Mouse (Mus musculus) frontal cortex, postnatal 10 days (tissue): ENCODE measurements around the gene Aldh3b2.

Experiments used
- DNase-seq, 2 experiments: peaks; one replicate each; pipeline ENCODE4 v3.0.0; 2022; ENCODE audit warnings: low spot score in 2 of 2, mixed read lengths in 1 of 2

Aldh3b2 gene

DNA sequence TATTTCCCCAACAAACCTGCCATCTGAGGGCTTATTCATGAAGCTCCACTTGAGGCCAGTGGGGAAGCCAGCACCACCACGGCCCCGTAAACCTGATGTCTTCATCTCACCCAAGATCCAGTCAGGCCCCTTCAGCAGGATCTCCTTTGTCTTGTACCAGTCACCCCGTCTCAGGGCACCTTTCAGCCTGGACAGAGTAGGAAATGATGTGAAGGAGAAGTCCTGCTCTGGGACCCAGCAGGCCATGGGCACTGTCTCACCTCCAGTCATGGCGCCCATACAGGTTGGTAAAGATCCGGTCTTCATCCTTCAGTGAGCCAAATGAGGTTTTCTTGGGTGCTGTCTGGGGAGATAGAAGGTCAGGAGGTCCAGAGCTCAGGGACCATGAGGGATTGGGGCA is 39.0 kb downstream of the Aldh3b2 start:
- DNase-seq, result no peak

DNA sequence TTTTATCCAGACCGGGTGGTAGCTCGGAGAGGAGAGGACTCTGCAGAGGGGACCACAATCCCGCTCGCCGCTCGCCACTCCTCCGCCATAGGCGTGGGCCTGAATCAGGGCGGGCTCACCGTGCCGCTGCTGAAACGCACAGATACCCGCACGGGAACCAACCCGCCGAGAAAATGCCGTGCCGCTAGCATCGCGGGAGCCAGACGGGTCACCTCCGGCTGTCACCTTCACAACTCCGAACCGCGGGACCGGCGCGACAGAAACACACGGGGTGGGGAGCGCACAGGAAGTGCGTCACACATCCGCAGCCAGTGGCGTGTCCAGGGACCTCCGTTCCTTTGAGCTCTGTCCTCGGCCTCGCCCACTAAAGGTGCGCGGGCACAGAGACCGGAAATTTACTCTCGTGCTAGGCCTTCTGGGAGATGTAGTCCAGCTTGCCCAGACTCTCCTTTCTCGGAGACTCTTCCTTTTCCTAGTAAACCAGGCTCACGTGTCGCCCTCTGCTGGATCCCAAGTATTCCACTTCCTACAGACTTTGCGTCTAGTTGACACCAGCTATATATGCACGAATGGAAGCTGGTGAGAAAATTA is 40.4 kb downstream of the Aldh3b2 start, which contains the start of gene Ndufv1:
Gene Ndufv1, minus strand, starts transcription at position 375 of the 591 bp plus-strand sequence.
- peak; percentile 97 to 98 for DNase-seq

DNA sequence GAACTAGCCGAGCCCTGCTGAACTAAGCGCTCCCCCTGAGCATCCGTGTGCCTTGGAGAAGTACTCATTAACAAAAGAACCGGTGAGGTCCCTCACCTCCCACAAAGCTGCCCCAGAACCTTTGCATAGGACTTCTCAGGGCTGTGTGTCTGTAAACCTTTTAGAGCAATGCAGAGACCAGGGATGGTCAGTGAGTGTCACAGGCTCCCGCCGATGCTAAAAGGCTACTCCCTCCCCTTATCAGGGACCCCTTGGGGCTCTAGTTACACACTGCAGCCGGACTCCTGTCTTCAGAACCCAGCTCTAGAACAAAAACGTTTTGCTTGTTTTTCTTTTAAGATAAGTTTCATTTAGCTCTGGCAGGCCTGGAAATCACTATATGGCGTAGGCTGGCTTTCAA is 40.9 kb downstream of the Aldh3b2 start:
- DNase-seq, result no peak

DNA sequence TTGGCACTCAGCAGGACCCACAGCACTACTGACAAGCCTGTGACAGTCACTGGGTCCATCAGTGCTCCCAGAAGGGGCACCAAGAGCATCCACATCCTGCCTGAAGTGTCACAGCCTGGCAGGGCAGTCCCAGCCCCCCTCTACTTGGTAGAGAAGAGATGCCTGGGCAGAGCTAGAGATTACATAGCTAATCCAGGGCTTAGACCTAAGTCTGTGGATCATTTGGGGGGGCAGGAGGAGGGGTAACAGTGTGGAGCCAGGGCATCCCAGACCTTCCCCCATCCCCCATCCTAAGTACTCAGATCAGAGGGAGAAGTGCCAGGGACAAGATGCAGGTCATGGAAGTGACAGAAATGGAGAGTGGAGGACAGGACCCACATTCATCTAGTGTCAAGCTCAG is 42.7 kb downstream of the Aldh3b2 start:
- no peak for DNase-seq

DNA sequence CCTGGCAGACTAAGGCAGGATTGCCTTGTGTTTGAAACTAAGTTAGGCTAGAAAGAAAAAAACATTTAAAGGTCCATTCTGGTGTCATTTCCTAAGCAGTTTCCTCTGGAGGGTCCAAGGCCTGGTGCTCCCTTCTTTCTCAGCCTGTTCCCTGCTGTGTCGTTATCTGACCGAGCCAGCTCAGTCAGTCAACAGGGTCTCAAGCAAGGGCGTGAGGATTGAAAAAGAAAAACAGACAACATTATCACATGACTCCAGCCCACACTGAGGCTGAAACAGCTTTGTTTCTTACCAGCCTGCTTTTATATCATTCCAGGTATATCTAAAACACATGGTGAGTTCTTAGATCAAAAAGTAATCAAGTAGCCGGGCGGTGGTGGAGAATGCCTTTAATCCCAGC is 43.5 kb downstream of the Aldh3b2 start:
- DNase-seq, result no peak

DNA sequence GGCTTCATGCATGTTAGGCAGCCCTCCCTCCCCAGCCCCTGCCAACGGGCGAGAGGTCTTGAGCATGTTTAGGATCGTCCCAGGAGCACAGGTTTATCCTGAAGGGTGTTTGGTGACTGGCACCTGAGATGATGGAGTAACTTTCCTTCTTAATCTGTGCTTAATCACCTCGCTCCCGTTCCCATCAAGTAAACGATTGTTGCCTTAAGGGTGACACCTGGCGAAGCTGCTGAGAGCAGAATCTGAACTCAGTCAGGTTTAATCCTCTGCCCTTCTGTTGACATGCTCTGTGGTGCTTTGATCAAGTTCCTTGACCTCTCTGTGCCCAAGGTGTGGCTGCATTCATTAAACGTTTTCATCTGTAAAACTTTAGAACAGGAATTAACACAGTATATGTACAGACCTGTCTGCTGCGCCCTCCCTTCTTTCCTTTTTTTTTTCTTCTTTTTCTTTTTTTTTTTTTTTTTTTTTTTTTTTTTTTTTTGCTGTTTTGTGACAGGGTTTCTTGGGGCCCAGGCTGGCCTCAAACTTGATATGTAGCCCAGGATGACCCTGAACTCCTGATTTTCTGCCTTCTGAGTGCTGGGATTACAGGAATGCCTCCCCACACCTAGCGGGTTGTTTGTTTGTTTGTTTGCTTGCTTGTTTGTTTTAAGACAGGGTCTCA is 45.9 kb downstream of the Aldh3b2 start:
- no peak for DNase-seq

DNA sequence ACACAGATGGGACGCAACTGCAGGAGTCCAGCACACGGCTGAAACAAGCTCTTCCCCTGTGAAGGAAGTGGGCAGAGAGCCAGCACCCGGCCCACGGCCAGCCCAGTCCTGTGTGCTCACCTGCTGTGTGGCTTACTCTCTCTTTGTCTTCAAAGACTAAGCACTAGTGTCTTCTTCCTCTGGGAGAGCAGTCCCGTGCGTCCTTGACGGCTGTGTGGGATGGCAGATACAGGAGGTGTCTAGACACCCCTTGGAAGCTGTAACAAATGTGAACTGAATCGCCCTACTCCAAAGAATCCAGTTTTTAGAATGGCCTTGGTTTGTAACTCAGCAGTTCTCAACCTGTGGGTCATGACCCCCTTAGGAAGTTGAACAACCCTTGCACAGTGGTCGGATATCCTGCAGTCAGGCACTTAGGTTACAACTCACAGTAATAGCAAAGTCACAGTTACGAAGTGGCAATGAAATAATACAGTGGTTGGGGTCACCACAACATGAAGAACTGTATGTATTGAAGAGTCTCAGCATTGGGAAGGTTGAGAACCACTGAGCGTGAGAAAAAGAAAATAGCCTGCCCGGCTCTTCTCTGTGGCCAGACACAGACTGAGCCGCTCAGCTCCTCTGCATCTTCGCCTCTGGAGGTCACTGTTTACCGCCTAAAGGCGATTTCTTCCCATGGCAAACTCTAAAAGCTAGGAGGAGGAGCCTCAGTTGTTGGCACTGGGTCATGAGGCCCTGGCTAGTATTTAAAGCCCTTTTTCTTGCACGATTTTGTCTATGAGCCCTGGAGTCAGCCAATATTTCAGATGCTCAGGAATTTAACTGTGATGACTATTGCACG is 46.8 kb downstream of the Aldh3b2 start:
- DNase-seq, result peak in 1 of 2 experiments; percentile 76

DNA sequence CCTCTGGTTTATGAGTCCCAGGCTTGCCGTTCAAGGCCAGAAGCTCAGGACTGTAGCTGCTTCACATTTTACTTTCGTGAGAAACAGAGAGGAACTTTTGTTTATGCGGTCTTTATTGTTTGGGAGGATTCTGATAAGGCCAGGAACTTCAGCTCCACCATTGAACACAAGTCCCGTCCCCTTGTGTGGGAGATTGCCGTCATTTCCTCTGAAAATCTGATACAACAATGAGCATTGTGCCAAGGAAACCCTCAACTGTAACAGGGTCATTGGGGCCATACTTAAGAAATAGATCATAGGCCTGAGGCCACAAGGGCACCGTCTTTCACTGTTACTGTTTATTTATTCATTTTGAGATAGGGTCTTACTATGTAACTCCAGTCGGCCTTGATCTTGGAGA is 51.1 kb downstream of the Aldh3b2 start:
- no peak for DNase-seq

DNA sequence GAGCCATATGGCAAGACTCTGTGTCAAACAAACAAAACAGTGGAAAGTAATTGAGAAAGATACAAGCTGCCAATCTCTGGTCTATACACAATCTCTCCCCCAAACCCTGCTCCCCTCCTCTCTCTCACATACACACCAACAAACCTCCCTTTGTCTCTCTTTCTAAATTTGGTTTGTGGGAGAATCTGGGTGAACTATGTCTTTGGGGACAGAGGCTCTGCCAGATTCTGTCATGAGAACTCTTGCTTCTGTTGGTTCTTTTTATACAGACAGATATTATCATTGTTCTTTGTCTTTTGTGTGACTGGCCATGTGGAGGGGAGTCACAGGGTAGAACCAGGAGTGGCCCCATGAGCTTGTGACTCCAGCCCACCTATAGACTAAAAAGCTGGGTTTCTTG is 55.4 kb downstream of the Aldh3b2 start:
- DNase-seq, result no peak
